Mouse (Mus musculus) thymus, adult 2 months (tissue): Measurements from ENCODE around the gene Lepr.

ENCODE experiments used
- CTCF ChIP-seq: fragments of 200-500 bp; IDR thresholded peaks from 2 replicates; pipeline ENCODE4 v1.5.1; 2012; ENCODE audit warnings: mild to moderate bottlenecking, control low read depth, low read length, moderate library complexity, borderline replicate concordance; ENCODE audit not compliant: control insufficient read depth, poor library complexity, insufficient read depth; ENCODE audit errors: extremely low read depth
- POLR2A ChIP-seq: fragments of 200-500 bp; IDR thresholded peaks from 2 replicates; pipeline ENCODE4 v1.6.1; 2012; ENCODE audit warnings: mild to moderate bottlenecking, low read length, control low read depth, moderate library complexity; ENCODE audit not compliant: control insufficient read depth, poor library complexity, insufficient read depth; ENCODE audit errors: extremely low read depth

GRCm38 (mm10) chr4:101699423-101699822 lies 17.8 kb upstream of the Lepr start:
- TF ChIP-seq CTCF (no peak), POLR2A (no peak)
